Mouse (Mus musculus) mammary gland, adult 2 months (tissue): ENCODE results near the gene Hamp2. TPM values are rescaled to one million over a fixed set of nuclear protein-coding genes. Genes with fewer than 3 reads are reported as not detected.

Experiments
- polyA plus RNA-seq: library from polyadenylated mRNA; depleted of rRNA; stranded (reverse); fragments of >200 nt; gene quantifications from 2 replicates; pipeline ENCODE4 v1.2.3, GENCODE M21; 2012; ENCODE audit warnings: low replicate concordance; rRNA removed

Gene Hamp2
- polyA plus RNA-seq: 6.9 and 22.7 TPM in 2 replicates

GRCm38 (mm10) chr7:30924581-30924980 lies at the start of gene Hamp2:
Gene Hamp2 (minus strand): TSS chr7:30924681.

GRCm38 (mm10) chr7:30973501-30974289 lies 49.2 kb upstream of the Hamp2 start, which contains the start of gene Fam187b:
Gene Fam187b (plus strand): TSS chr7:30973790.

GRCm38 (mm10) chr7:30973251-30973500 lies 48.7 kb upstream of the Hamp2 start, which contains the start of gene Lsr:
Gene Lsr (minus strand): TSS chr7:30973464.

GRCm38 (mm10) chr7:30956756-30957366 lies 32.4 kb upstream of the Hamp2 start, which contains the start of gene Usf2:
Gene Usf2 (minus strand): TSS chr7:30956803.

GRCm38 (mm10) chr7:30943909-30944635 lies 19.6 kb upstream of the Hamp2 start, which contains the start of gene Hamp:
Gene Hamp (minus strand): TSS chr7:30944032.

GRCm38 (mm10) chr7:30914732-30915131 lies 9.7 kb downstream of the Hamp2 start, which contains the start of gene Mag:
Gene Mag (minus strand): TSS chr7:30914873.

GRCm38 (mm10) chr7:30880176-30880575 lies 44.3 kb downstream of the Hamp2 start, which contains the start of gene Cd22:
Gene Cd22 (minus strand): TSS chr7:30880342.

Other genes starting within 250 kb of the Hamp2 start
- not detected in 2 replicates for gene 2200002J24Rik, start 225.8 kb downstream of the Hamp2 start, polyA plus RNA-seq
- gene Atp4a, start 212.5 kb downstream of the Hamp2 start, polyA plus RNA-seq: 0.05 and 0.70 TPM in 2 replicates
- gene Tmem147, start 195.1 kb downstream of the Hamp2 start, polyA plus RNA-seq: 183 and 405 TPM in 2 replicates
- 0.09 and 0.10 TPM in 2 replicates for gene Gapdhs, start 181.0 kb downstream of the Hamp2 start, polyA plus RNA-seq
- 6.5 and 14.4 TPM in 2 replicates for gene Sbsn, start 173.2 kb downstream of the Hamp2 start, polyA plus RNA-seq
- gene Dmkn, start 160.9 kb downstream of the Hamp2 start, polyA plus RNA-seq: 5.2 and 132 TPM in 2 replicates
- gene Krtdap, start 136.8 kb downstream of the Hamp2 start, polyA plus RNA-seq: 1.2 and 71.0 TPM in 2 replicates
- 44.2 and 53.7 TPM in 2 replicates for gene Ffar2, start 100.9 kb downstream of the Hamp2 start, polyA plus RNA-seq
- 0.10 and 0.11 TPM in 2 replicates for gene Ffar3, start 68.5 kb downstream of the Hamp2 start, polyA plus RNA-seq
- 5.8 and 8.9 TPM in 2 replicates for gene Ffar1, start 63.1 kb downstream of the Hamp2 start, polyA plus RNA-seq
- gene Cd22, start 44.3 kb downstream of the Hamp2 start, polyA plus RNA-seq: 85.3 and 86.3 TPM in 2 replicates
- gene Mag, start 9.8 kb downstream of the Hamp2 start, polyA plus RNA-seq: 3.9 and 5.1 TPM in 2 replicates
- gene Hamp, start 19.4 kb upstream of the Hamp2 start, polyA plus RNA-seq: 1.9 and 22.9 TPM in 2 replicates
- 122 and 253 TPM in 2 replicates for gene Usf2, start 32.1 kb upstream of the Hamp2 start, polyA plus RNA-seq
- gene Lsr, start 48.8 kb upstream of the Hamp2 start, polyA plus RNA-seq: 48.3 and 72.9 TPM in 2 replicates
- gene Fam187b, start 49.1 kb upstream of the Hamp2 start, polyA plus RNA-seq: 2.1 and 3.5 TPM in 2 replicates
- gene Fxyd5, start 117.8 kb upstream of the Hamp2 start, polyA plus RNA-seq: 182 and 227 TPM in 2 replicates
- 5.9 and 8.2 TPM in 2 replicates for gene Fxyd7, start 126.8 kb upstream of the Hamp2 start, polyA plus RNA-seq
- 506 and 885 TPM in 2 replicates for gene Fxyd1, start 132.5 kb upstream of the Hamp2 start, polyA plus RNA-seq
- 11.8 and 13.0 TPM in 2 replicates for gene Lgi4, start 134.7 kb upstream of the Hamp2 start, polyA plus RNA-seq
- gene Fxyd3, start 152.0 kb upstream of the Hamp2 start, polyA plus RNA-seq: 90.4 and 173 TPM in 2 replicates
- 21.2 and 27.6 TPM in 2 replicates for gene Hpn, start 190.6 kb upstream of the Hamp2 start, polyA plus RNA-seq
- gene Scn1b, start 202.3 kb upstream of the Hamp2 start, polyA plus RNA-seq: 99.3 and 261 TPM in 2 replicates
- 227 and 415 TPM in 2 replicates for gene Gramd1a, start 231.2 kb upstream of the Hamp2 start, polyA plus RNA-seq